Mouse (Mus musculus): Measurements from ENCODE around the gene Pam. TPM values are rescaled to one million over a fixed set of nuclear protein-coding genes. Genes with fewer than 3 reads are reported as not detected.
A peak's percentile ranks its signal among the peaks of the same experiment; 100 is the strongest.

Gene Pam
- total RNA-seq, 2 experiments from 2014 or later, result 308 to 351 TPM

DNA sequence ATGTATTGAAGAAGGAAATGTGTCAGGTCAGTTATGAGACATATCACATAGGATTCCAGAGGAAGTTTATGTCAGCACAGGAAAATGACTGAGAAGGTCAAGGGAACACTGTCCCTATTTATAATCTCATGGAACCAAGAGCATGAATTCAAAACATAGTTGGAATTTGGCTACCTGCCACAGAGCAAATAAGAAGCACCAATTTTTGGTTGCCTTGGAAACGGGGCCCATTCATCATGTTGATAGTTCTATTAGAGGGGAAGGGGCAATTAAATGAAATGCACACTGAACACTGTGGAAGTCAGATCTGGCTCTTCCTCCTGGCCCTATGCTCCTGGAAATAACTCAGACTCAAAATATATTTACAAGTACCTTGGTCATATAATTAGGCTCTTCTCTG, 173.6 kb downstream of the Pam start:
- no peak for DNase-seq (ENCODE audit: low spot score in 2 of 2)

DNA sequence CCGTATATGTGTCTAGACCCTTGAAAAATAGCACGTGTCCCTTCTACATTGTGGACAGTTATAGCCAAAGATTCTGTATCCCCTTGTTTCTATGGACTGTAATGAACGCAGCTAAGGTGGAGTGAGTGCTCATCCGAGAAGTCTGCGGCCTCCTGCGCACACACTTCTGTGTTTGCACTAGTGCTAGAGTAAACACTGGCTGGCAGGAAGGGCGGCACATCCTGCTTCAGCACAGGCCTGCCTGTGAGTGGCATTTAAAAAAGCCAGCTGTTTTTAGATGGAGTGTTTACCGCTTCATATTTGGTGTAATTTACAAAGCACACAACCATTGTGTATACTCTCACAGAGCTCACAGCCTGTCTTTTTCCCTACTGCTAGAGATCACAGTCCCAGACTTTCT, 177.0 kb downstream of the Pam start:
- DNase-seq (ENCODE audit: low spot score in 2 of 2), result no peak

DNA sequence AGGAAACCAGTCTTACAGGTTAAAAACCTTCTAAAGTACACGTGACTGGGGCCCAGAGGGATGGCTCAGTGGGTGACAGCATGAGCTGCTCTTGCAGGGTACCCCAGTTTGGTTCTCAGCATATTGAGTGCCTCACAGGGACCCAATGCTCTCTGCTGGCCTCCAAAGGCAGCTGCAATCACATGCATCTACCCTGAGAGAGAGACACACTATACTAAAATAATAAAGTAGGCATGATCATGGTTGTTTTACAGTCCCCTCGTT, 178.5 kb downstream of the Pam start:
- DNase-seq (ENCODE audit: low spot score in 2 of 2), result no peak

DNA sequence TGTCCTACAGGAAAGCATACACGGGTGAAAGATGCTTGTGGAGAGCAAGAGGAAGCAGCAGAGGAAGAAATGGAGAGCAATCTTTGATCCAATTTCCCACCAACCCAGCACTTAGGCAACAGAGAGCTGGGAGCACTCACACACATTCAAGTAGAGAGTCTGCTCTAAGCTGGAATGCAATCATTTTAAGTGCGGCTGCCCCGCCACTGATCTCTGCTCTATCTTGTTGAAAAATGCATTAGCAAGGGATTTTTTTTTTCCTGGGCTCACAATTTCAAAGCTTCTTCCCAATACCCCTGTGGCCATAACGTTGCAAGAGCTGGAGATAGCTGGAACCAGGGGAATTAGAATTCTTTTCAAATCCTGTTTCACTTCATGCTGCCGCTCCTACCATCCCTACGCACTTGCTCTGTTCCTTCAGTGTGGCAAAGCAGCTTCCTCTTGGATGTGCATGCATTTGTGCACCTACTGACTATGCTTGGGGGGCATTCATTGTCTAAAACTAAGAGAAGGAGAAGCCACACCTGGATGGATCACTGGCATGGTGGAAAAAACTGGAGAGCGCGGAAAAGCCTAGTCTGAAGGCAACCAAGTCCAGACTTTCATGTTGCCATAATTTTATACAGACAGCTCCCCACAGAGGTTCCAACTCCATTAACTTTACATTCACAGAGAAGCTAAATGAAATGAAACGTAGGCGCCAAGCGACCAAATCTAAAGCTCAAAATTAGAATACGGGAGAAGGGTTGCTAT, 179.1 kb downstream of the Pam start:
- DNase-seq (ENCODE audit: low spot score in 2 of 2), result no peak

DNA sequence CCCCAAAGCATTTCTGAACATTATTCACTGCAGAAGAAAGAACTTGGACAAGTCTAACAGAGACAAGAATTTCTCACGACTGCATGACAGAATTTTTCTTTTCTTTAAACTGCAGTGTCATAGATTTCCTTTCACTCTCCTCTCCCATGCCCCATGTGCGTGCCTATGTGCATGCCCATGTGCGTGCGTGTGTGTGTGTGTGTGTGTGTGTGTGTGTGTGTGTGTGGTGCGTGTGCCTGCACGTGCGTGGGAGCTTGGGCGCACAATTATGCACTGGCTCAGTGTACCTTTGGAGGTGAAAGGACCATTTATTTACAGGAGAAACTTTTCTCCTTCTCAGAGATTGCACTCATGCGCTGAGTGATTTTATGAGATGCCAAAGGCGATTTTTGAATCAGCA, 179.7 kb downstream of the Pam start:
- DNase-seq (ENCODE audit: low spot score in 2 of 2), result no peak

DNA sequence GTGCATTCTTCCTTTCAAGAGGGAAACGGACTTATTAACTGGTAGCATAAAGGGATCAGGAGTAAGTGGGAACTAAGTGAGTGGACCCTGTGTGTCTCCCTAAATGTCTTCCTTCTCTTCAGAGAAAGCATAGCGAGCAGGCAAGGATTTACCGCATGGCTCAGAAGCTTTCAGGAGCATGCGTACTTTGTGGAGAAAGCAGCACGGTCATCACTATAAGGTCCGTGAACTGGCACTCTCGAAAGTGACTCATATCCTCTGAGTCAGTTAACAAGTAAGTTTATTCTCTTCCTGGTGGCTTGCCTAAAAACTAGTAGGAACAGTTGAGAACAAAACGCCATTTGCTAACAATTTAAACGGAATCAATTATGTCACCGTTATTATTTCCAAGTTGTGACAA, 184.6 kb downstream of the Pam start:
- DNase-seq (ENCODE audit: low spot score in 2 of 2), result no peak

DNA sequence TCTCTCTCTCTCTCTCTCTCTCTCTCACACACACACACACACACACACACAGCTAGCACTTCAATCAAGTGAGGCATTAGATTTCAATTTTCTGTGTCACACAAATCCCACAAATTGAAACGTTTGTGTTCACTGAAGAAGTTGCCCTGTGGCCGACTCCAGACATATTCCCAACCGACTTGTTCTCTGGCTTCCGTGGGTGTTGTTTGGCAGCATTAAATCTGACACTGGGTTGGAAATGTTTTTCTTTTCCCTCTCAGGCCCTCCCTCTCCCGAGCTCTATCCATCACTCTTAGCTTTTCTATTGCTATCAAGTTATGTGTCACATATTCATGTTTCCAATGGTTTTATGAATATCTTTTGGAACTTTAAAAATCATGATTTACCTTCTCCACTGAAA, 185.9 kb downstream of the Pam start:
- DNase-seq (ENCODE audit: low spot score in 2 of 2), result no peak

DNA sequence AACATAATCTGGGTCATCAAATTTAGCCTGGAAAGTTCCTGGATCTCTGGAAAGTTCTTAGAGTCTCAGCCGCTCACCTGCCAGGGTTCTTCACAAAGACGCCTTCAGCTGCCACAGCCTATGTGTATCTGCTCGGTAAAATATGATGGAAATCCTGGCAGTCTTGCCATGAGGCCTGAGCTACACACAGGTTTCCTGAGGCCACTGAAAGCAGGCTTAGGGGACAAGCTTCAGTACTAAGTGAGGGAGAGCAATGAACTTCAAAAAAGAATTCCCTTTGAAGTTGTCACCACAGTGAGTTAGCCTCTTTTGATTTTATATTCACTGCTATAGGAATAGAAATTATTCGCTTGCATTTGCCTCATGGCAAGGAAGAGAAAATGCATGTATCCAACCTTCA, 186.7 kb downstream of the Pam start:
- no peak for DNase-seq (ENCODE audit: low spot score in 2 of 2)

DNA sequence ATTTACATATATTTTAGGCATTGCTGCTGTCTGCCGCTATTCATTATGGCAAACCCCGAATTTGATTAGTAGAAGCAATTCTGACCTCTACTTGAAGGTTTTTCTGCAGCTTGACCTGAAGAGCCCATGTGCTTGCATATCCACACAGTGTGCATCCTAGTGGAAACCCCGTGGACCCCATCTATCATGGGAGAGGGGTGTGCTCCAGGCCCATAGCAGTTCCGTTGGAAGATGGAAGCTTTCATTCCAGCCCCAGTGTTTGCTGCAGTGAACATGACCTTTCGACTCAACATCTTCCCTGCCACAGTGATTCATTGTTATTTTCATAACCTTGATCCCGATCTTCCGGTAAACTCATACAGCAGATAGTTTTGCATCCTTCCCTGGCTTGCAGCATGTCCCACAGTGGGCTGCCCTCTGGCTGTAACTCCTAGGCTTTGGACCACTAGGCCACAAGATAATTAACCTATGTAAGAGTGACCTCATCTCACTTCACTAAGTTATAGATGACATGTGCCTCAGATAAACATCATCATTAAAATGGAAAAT, 191.5 kb downstream of the Pam start:
- peak in 1 of 2 experiments; percentile 22 for DNase-seq (ENCODE audit: low spot score in 2 of 2)

DNA sequence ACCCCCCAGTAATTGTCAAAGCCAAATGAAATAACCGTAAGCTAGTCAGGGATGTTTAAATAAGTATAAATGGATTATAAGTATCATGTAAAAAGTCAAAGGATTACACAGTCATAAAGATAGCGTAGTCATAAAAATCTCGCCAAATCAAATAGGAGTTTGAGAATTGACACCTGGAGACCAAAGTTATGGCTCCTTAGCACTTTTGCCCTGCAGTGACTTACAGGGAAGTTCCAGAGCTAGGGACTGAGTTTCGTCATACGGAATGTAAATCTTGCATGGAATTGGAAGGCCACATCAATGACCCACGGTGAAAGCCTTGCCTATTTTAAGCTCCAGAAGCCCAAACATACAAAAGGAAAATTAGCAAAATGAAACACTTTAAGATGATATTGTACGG, 192.6 kb downstream of the Pam start:
- no peak for DNase-seq (ENCODE audit: low spot score in 2 of 2)

DNA sequence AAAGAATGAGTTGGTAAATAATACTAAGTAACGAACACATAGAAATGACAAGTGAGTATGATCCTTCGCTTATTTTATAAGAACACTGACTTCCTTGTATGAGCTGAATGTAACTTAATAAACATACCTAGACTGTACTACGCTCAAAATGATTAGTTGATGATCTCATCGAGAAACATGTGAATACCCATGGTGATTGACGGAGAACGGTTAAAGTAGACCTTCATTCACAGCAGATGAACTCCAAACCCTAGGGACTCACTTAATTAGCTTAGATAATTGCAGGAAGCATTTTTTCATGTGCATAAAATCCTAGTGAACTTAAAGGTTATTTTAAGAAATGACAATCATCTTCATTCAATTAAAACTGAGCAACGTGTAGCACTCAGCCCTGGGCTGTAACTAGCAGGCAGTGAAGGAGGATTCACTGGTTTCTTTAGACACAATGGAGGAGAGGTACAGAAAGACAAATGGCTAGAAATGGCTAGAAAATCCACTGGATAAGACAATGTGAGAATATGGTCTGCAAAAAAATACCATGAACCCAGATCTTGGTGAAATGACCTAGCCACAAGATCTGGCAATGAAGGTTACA, 194.8 kb downstream of the Pam start:
- no peak for DNase-seq (ENCODE audit: low spot score in 2 of 2)

DNA sequence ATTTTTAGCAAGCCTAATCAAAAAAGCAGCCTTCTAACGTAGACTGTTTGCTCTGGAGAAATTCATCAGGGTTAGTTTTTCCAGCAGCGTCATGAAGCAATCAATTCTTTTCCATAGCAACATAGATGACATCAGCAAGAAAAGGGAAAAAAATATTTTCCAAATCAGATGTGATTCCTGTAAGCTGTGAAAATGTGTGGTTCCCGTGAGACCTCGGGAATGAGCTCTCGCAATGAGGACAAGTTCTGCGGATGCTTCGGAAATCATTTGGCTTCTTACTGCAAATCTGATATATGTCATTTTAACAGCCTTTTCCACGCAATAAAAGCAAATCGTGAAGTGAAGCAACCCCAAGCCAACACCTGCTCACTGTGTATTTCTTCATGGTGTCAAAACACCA, 207.9 kb downstream of the Pam start:
- no peak for DNase-seq (ENCODE audit: low spot score in 2 of 2)

DNA sequence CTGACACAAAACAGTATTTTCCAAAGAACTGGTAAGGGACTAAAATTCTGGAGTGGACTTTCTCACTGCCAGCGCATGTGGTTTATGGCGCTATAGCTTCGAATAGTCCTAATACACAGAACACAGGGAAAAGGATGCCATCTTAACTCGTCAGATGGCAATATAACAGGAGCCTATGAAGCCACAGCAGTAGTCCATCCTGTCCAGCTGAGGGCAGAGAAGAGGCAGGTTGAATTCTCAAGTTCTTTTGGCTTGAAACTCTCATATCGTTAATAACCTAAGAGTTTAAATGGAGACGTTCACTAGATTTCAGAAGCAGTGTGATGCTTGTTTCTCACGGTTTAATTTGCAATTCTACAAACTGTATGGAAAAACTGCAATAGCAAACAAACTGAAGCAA, 211.9 kb downstream of the Pam start:
- no peak for DNase-seq (ENCODE audit: low spot score in 2 of 2)

DNA sequence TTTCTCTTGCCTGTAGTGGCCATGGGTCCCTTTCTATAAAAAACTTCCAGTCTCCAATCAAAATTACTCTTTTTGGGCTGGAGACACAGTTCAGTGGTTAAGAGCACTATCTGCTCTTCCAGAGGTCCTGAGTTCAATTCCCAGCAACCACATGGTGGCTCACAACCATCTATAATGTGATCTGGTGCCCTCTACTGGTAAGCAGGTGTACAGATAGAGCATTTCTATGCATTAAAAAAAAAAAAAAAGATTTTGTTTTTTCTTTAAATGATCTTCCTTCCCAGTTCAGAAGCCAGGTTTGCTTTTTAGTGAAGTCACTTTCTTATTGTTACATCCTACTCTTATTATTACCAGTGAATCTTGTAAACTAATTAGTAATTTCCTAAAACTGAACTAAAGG, 218.4 kb downstream of the Pam start:
- no peak for DNase-seq (ENCODE audit: low spot score in 2 of 2)

DNA sequence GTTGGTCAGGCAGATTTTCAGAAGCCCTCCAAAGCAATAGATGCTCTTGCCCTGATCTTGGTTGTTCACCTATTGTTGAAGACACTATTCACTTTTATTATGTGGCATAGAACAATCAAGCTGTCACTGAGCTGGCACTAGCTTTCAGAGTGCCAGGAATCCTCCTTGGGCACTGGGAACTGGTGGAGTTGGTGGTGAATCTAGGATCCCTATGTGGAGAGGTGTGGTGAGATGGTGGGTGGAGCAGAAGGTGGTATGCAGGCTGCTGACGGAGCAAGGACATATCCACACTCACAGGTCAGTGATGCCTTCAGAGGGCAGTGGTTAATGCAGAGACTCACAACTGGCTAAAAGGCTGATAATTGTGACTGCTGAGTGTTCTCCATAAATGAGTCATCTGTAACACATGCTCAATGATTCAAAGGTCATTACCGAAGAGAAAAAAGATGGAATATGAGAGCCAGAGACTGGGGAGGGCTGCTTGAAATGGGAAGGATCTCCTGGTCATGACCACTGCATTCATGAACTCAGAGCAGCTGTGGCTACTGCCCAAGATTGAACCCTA, 221.9 kb downstream of the Pam start:
- DNase-seq (ENCODE audit: low spot score in 2 of 2), result peak in 1 of 2 experiments; percentile 11

DNA sequence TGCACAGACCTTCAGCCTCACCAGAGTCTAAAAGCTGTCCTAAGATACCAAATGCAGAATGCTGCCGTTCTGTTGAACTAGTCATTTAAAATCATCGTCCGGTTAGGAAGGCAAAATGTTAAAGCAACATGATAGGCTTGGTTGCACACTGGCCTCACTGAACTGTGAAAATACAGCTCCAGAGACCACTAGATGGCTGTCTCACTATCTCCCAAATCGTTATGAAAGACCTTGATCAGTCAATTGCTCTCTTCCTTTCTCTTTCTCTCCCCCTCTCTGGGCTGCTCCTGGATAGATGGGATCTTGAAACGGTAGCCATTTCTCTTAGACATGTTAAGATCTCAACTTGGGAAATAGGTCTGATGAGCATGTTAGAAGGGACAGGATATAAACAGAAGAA, 223.0 kb downstream of the Pam start:
- DNase-seq (ENCODE audit: low spot score in 2 of 2), result peak in 1 of 2 experiments; percentile 5

DNA sequence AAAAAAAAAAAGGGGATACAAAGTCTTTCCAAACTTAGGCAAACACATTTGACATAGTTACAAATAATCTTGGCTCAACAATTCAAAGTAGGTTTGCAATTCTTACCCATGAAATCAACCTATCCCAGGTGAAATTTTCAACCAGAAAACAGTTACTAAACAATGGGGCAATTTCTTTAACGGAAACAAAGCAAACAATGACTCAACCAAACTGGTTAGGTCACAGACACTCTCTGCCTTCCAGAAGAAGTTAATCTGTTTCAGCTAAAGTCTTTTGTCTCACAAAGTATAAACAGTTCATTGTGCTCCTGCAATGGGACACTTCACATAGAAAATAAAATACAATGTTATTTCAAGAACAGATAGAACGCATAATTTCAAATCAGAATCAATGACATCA, 223.4 kb downstream of the Pam start:
- no peak for DNase-seq (ENCODE audit: low spot score in 2 of 2)

DNA sequence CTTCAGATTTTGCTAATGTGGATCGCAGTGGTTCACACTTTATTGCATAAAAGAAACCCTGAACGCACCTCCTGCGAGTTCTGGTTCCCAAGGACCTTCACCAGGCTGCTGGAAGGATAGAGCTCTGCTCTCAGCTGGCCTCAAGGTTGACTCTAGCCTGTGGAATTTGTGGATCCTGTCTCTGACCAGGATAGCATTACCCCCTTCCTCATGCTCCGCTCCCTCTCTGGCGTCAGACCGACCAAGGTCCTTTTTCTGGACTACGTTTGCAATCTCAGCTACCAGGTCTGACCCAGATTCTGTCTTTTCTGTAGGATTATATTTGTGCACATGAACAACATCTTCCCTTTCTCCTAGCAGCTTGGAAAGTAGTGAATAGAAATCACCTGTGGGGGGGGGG, 231.3 kb downstream of the Pam start:
- DNase-seq (ENCODE audit: low spot score in 2 of 2), result peak in 1 of 2 experiments; percentile 27

DNA sequence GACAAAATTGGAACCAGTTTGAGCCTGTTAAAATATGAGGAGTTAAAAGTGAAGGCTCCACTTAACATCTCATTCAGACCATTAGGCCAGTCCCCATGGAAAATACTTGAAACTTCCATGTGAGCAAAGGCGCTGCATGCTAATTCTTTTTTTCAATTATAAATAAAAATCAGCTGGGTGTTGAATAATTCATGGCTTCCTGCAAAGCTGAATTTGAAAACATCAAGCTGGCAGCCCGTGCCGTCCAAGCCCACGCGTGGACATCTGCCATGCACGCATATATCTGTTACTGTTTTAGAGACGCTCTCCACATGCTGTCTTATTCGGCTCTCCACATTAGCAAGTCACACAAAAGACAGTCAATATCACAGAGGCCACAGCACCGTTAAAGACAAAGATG, 232.3 kb downstream of the Pam start:
- DNase-seq (ENCODE audit: low spot score in 2 of 2), result no peak

DNA sequence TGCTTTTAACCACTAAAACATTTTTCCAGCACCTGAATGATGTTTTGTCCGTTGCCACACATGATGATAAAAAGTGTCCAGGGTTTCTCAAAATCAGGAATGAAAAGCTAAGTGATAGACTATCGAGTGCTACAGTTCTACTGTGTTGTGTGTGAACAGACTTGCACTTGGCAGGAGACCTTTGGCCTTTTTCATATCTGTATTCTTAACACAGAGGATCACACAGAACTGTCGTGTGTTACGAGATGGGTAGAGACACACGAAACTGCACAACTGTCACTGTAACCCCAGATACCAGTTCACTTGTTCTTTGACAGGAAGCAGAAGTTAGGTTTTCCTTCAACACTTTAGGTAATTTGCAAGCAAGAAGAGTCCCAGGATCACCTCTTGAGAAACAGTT, 232.7 kb downstream of the Pam start:
- DNase-seq (ENCODE audit: low spot score in 2 of 2), result no peak

DNA sequence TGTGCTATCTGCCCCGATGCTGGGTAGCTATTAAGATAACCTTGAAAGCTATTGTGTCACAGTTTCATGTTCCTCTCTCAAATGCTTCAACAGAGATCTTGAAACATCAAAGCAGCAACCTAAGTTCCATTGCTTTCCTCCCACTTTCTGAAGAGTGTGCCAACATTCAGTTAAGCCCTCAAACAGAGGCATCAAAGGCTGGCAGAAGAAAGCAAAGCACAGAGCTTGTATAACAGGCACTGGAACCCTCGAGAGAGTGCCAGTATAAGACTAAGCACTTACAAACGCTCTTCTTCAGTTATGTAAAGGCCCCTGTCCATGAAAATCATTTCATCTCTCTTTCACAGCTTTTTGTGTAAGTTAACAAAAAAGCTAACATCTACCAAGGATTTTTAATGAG, 241.2 kb downstream of the Pam start:
- DNase-seq (ENCODE audit: low spot score in 2 of 2), result no peak

DNA sequence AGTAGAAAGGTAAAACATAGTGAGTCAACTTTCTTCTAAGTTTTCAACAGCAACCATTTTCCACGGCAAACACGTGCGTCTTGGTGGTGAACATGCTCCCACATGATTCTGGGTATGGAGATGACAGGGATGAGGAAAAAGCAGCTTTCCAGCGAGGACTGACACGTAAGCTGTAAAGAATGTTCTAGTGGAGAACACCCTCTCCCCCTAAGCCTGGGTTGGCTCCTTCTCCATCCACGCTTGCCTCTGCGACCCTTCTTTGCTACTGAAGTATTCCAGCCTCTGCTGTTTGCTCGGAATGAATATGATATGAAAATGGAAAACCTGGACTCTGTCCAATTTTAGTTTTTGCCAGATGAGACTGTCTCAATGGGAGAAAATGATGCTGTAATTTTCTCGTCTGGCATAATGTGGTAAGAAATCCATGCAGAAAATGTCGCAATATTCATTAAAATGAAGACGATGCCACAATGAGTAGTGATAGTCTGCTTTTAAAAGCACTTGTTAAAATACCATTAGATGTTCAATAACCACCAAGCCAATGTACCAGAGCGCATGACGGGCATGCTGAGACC, 243.8 kb downstream of the Pam start:
- DNase-seq (ENCODE audit: low spot score in 2 of 2), result no peak

Data from adrenal gland, adult 18-20 months (tissue).